Mouse (Mus musculus) cortical plate, adult 2 months (tissue): ENCODE results near the gene Snapc2.

Experiments
- CTCF ChIP-seq: fragments of 200-500 bp; IDR thresholded peaks from 2 replicates; pipeline ENCODE4 v1.5.1; 2011; ENCODE audit warnings: mild to moderate bottlenecking, control low read depth, low read length; ENCODE audit not compliant: insufficient read depth; ENCODE audit errors: extremely low read depth
- POLR2A ChIP-seq: fragments of 200-500 bp; IDR thresholded peaks from 2 replicates; pipeline ENCODE4 v1.6.1; 2011; ENCODE audit warnings: mild to moderate bottlenecking, low read length, control low read depth; ENCODE audit not compliant: insufficient read depth; ENCODE audit errors: extremely low read depth

DNA sequence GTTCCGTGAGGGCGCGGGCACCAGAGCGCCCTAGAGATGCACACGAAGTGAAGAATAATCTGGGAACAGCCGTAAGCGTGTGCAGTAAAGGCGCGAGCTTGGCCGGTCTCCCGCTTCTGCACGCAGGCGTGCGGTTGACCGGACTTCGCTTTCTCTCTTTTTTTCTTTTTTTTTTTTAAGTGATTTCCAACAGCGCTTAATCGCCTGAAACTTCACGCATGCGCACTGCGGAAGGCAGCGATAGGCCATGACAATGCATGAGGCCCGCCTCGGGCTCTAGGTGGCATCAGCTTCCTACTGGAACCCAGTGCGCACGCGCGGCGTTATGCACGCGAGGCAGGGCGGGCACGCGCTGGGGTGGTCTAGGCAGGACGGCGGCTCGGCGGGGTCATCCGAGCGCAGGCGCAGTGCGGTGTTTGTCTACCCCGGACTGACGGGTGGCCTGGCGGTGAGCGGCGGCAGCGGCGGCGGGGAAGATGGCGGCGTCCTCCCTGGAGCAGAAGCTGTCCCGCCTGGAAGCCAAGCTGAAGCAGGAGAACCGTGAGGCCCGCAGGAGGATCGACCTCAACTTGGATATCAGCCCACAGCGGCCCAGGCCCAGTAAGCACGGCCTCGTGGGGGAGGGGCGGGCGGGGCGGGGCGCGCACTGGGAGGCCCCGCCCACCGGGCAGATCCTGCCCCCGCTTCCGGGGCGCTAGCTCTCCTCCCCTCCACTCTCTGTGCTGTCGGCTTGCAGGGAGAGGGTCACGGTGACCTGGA, 14.3 kb upstream of the Snapc2 start, which contains the start of the genes Map2k7 and Gm49320:
- TF ChIP-seq POLR2A (peak; percentile 57), CTCF (peak; percentile 24; the same call in 1 of the 2 replicates)
